Mouse (Mus musculus): Measurements from ENCODE around the gene Htt. TPM values are rescaled to one million over a fixed set of nuclear protein-coding genes. Genes with fewer than 3 reads are reported as not detected.
"Not testable (repeated sequence)": the region's sequence is repeated elsewhere in the genome, so short reads cannot be mapped to it uniquely, and the experiment has no call there.

Gene Htt
- polyA plus RNA-seq, 1 experiment from 2014 or later = 28.5 TPM

DNA sequence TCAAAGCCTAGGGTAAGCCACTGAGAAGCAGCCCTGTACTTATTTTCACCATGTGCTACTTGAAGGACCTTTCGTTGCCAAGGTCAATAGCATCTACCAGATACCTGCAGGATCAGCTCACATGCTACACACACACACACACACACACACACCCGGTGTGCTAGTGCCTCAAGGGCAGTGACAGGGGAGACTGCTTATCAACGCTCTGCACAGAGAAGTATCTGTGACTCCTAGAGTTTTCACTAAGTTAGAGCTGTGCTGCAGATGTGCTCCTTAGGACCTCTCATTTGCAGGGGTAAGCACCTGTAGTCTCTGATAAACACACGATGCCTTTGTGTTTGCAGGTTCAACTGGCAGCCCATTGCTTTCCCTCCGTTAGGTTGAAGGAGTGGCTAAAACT is 103.8 kb downstream of the Htt start:
- no peak overlapping the region for H3K4me2 ChIP-seq (ENCODE audit: low read depth, low read length)
- no peaks in the 10 kb centered on the region for H3K27me3 ChIP-seq (ENCODE audit: control insufficient read depth, insufficient read depth, low read length)
- no peak overlapping the region for H3K9ac ChIP-seq (replicated peaks; ENCODE audit: low read depth, low read length)
- ATAC-seq (ENCODE audit: low read depth) = no peak
- H3K4me3 ChIP-seq (ENCODE audit: low read depth, low read length) = no peak overlapping the region
- no peaks in the 10 kb centered on the region for H3K4me1 ChIP-seq (ENCODE audit: control insufficient read depth, insufficient read depth, low read length)
- H3K27ac ChIP-seq (ENCODE audit: low read depth, low read length) = no peak overlapping the region
- WGBS = 97% methylated on average over 5 of the region's 5 CpGs
- no peaks in the 10 kb centered on the region for H3K9me3 ChIP-seq (ENCODE audit: control insufficient read depth, low read length)
- peaks cover 28% of the 10 kb centered on the region for H3K36me3 ChIP-seq (ENCODE audit: control insufficient read depth, insufficient read depth, low read length)

DNA sequence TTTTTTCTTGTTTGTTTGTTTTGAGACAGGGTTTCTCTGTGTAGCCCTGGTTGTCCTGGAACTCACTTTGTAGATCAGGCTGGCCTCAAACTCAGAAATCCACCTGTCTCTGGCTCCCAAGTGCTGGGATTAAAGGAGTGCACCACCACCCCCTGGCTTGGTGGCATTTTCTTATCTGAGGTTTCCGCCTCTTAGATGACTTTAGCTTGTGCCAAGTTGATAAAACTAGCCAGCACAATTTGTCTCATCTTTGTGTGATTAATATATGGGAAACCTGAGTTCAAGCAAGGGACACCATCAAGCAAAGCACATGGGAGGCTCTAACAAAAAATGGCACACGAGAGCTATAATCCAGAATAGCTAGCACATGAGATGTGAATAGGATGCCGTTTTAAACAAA is 118.8 kb downstream of the Htt start:
- H3K36me3 ChIP-seq (ENCODE audit: control insufficient read depth, insufficient read depth, low read length) = peaks cover 59% of the 10 kb centered on the region
- not testable (repeated sequence) for H3K27ac ChIP-seq (ENCODE audit: low read depth, low read length); H3K27me3 ChIP-seq (ENCODE audit: control insufficient read depth, insufficient read depth, low read length); H3K4me3 ChIP-seq (ENCODE audit: low read depth, low read length); H3K9me3 ChIP-seq (ENCODE audit: control insufficient read depth, low read length); H3K4me1 ChIP-seq (ENCODE audit: control insufficient read depth, insufficient read depth, low read length); H3K9ac ChIP-seq (replicated peaks; ENCODE audit: low read depth, low read length); ATAC-seq (ENCODE audit: low read depth); H3K4me2 ChIP-seq (ENCODE audit: low read depth, low read length)
- 98% methylated on average over 3 of the region's 3 CpGs for whole genome bisulfite sequencing

DNA sequence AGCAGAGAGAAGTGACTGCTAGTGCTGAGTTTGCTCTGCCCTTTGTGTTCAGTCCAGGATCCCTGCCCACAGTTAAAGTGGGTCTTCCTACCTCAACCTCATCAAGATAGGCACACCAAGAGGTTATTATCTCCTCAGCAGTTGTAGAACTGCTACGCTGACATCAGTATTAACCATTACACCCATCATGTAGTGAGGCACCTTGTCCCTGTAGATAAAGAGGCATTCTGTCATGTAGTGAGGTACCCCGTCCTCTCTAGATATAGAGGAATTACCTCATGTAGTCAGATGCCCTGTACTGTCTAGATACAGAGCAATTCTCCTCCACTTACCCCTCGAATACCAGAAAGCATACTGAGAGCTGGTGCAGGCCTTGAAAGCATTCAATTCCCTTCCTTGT is 119.5 kb downstream of the Htt start:
- no peak overlapping the region for H3K4me3 ChIP-seq (ENCODE audit: low read depth, low read length)
- ATAC-seq (ENCODE audit: low read depth) = no peak
- H3K4me2 ChIP-seq (ENCODE audit: low read depth, low read length) = no peak overlapping the region
- H3K4me1 ChIP-seq (ENCODE audit: control insufficient read depth, insufficient read depth, low read length) = no peaks in the 10 kb centered on the region
- no peaks in the 10 kb centered on the region for H3K9me3 ChIP-seq (ENCODE audit: control insufficient read depth, low read length)
- 92% methylated on average over 3 of the region's 3 CpGs for WGBS
- no peak overlapping the region for H3K27ac ChIP-seq (ENCODE audit: low read depth, low read length)
- H3K36me3 ChIP-seq (ENCODE audit: control insufficient read depth, insufficient read depth, low read length) = peaks cover 55% of the 10 kb centered on the region
- no peak overlapping the region for H3K9ac ChIP-seq (replicated peaks; ENCODE audit: low read depth, low read length)
- H3K27me3 ChIP-seq (ENCODE audit: control insufficient read depth, insufficient read depth, low read length) = no peaks in the 10 kb centered on the region

DNA sequence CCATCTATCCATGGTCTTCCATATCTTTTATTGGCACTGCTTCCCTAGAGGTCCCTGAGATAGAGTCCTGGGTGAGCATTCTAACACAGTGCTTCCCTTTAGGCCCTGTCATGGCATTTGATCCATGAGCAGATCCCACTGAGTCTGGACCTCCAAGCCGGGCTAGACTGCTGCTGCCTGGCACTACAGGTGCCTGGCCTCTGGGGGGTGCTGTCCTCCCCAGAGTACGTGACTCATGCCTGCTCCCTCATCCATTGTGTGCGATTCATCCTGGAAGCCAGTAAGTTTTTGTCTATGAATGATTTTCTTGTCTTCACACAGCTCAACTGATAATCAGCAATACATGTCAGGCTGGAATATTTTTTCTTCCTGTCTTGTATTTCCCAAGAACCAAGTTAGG is 123.7 kb downstream of the Htt start:
- H3K9ac ChIP-seq (replicated peaks; ENCODE audit: low read depth, low read length) = no peak overlapping the region
- no peak for ATAC-seq (ENCODE audit: low read depth)

DNA sequence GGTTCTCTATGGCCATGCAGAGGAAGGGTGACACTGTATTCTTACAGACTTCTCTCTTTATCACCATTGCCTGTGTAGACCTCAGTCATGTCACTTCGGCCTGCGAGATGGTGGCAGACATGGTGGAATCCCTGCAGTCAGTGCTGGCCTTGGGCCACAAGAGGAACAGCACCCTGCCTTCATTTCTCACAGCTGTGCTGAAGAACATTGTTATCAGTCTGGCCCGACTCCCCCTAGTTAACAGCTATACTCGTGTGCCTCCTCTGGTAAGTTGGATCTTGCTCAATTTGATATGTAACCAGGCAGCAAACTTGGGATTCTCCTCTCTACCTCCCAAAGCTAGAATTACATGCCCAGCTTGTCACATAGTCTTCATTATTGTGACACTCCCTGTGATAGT is 127.7 kb downstream of the Htt start:
- Histone ChIP-seq H3K4me1 (ENCODE audit: control insufficient read depth, insufficient read depth, low read length) (no peaks in the 10 kb centered on the region), H3K9me3 (ENCODE audit: control insufficient read depth, low read length) (no peaks in the 10 kb centered on the region), H3K27ac (ENCODE audit: low read depth, low read length) (no peak overlapping the region), H3K9ac (replicated peaks; ENCODE audit: low read depth, low read length) (no peak overlapping the region), H3K4me3 (ENCODE audit: low read depth, low read length) (no peak overlapping the region), H3K4me2 (ENCODE audit: low read depth, low read length) (no peak overlapping the region), H3K27me3 (ENCODE audit: control insufficient read depth, insufficient read depth, low read length) (no peaks in the 10 kb centered on the region), H3K36me3 (ENCODE audit: control insufficient read depth, insufficient read depth, low read length) (peaks cover 52% of the 10 kb centered on the region)
- ATAC-seq (ENCODE audit: low read depth) = no peak
- 96% methylated on average over 4 of the region's 4 CpGs for WGBS

More for the DNA sequence above, 123.7 kb downstream of the Htt start:
- Histone ChIP-seq H3K9me3 (ENCODE audit: control insufficient read depth, low read length) (no peaks in the 10 kb centered on the region), H3K27ac (ENCODE audit: low read depth, low read length) (no peak overlapping the region), H3K4me3 (ENCODE audit: low read depth, low read length) (no peak overlapping the region), H3K36me3 (ENCODE audit: control insufficient read depth, insufficient read depth, low read length) (peaks cover 43% of the 10 kb centered on the region), H3K4me1 (ENCODE audit: control insufficient read depth, insufficient read depth, low read length) (no peaks in the 10 kb centered on the region), H3K4me2 (ENCODE audit: low read depth, low read length) (no peak overlapping the region), H3K27me3 (ENCODE audit: control insufficient read depth, insufficient read depth, low read length) (no peaks in the 10 kb centered on the region)
- 89% methylated on average over 3 of the region's 3 CpGs for WGBS

DNA sequence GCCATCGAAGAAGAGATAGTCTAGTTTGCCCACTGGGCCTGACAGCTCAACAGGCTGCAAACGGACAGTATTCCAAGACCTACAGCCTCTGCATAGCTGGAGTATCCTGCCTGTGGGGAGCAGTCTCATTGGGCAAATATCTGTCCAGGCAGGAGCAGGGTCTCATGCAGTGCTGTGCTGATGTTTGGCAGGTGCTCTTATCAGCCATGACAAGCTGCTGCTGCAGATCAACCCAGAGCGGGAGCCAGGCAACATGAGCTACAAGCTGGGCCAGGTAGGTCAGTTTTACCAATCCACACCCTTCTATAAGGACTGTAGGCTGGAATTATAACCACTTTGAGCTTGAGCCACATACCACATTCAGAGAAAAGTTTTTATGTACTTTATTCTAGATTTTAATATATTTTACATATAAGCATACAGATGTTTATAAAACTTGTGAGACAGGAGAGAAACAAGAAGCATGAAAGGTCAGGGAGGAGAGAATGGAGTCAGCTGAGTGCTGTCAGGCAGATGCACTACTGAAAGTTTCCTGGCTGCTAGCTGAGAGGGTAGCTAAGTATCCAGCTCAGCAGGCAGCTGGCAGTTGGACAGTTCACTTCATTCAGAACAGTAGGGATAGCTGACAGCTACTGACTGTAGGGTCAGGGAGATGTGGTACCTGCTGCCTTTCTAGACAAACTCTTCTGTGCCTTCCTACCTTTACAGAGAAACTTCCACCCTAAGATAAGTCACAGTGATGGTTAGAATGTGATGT is 135.3 kb downstream of the Htt start:
- H3K4me3 ChIP-seq (ENCODE audit: low read depth, low read length) = no peak overlapping the region
- H3K27me3 ChIP-seq (ENCODE audit: control insufficient read depth, insufficient read depth, low read length) = no peaks in the 10 kb centered on the region
- no peak overlapping the region for H3K27ac ChIP-seq (ENCODE audit: low read depth, low read length)
- ATAC-seq (ENCODE audit: low read depth) = no peak
- no peaks in the 10 kb centered on the region for H3K9me3 ChIP-seq (ENCODE audit: control insufficient read depth, low read length)
- WGBS = 94% methylated on average over 3 of the region's 3 CpGs
- no peaks in the 10 kb centered on the region for H3K4me1 ChIP-seq (ENCODE audit: control insufficient read depth, insufficient read depth, low read length)
- H3K36me3 ChIP-seq (ENCODE audit: control insufficient read depth, insufficient read depth, low read length) = peaks cover 70% of the 10 kb centered on the region
- H3K4me2 ChIP-seq (ENCODE audit: low read depth, low read length) = no peak overlapping the region
- H3K9ac ChIP-seq (replicated peaks; ENCODE audit: low read depth, low read length) = no peak overlapping the region

DNA sequence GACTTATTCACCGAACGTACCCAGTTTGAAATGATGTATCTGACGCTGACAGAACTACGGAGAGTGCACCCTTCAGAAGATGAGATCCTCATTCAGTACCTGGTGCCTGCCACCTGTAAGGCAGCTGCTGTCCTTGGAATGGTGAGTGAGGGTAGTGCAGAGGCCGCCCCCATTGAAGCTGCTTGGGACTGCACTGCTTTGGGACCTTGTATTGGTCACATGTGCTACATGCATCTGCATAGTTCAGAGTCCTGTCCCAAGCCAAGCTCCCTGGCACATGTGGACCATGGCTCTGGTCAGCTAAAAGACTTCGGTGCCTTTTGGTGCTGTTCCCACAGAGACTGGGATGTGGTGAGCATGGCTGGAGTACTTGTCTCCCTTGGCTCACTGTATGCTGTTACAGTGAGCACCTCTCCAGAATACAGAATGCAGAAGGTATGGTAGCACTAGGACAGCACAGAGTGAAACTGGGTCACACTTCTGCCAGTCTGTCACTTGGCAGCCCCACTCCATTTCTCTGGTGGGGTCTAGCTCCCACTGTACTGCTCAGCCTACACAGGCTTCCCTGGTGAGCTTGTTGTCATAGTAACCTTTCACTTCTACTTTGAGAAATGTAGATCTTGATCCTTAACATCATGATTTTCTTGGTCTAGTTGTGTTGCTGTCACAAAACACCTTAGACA is 138.4 kb downstream of the Htt start:
- H3K27me3 ChIP-seq (ENCODE audit: control insufficient read depth, insufficient read depth, low read length) = no peaks in the 10 kb centered on the region
- no peak overlapping the region for H3K4me2 ChIP-seq (ENCODE audit: low read depth, low read length)
- H3K9ac ChIP-seq (replicated peaks; ENCODE audit: low read depth, low read length) = no peak overlapping the region
- no peak overlapping the region for H3K27ac ChIP-seq (ENCODE audit: low read depth, low read length)
- no peaks in the 10 kb centered on the region for H3K4me1 ChIP-seq (ENCODE audit: control insufficient read depth, insufficient read depth, low read length)
- 96% methylated on average over 6 of the region's 6 CpGs for WGBS
- H3K36me3 ChIP-seq (ENCODE audit: control insufficient read depth, insufficient read depth, low read length) = peaks cover 66% of the 10 kb centered on the region
- ATAC-seq (ENCODE audit: low read depth) = no peak
- H3K9me3 ChIP-seq (ENCODE audit: control insufficient read depth, low read length) = no peaks in the 10 kb centered on the region
- H3K4me3 ChIP-seq (ENCODE audit: low read depth, low read length) = no peak overlapping the region

DNA sequence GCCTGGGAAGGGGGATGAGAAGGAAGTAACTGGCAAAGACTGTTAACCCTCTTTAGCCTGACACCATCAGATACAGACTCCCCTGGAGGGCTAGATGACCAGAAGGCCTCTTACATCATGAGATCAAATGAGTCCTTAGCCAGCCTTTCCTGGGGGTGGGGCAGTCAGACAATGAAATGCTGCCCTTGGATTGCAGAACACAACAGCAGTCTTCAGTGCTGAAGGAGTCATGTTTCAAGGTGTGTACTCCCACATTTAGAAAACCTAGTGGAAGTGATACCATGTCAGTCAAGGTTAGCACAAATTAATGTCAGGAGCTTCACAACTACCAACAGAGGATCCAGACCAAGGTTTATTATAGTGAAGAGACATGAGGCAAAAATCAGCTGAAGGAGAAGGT is 140.8 kb downstream of the Htt start:
- H3K4me2 ChIP-seq (ENCODE audit: low read depth, low read length) = no peak overlapping the region
- peaks cover 69% of the 10 kb centered on the region for H3K36me3 ChIP-seq (ENCODE audit: control insufficient read depth, insufficient read depth, low read length)
- no peak overlapping the region for H3K9ac ChIP-seq (replicated peaks; ENCODE audit: low read depth, low read length)
- ATAC-seq (ENCODE audit: low read depth) = no peak
- no peaks in the 10 kb centered on the region for H3K27me3 ChIP-seq (ENCODE audit: control insufficient read depth, insufficient read depth, low read length)
- no peaks in the 10 kb centered on the region for H3K4me1 ChIP-seq (ENCODE audit: control insufficient read depth, insufficient read depth, low read length)
- H3K27ac ChIP-seq (ENCODE audit: low read depth, low read length) = no peak overlapping the region
- H3K4me3 ChIP-seq (ENCODE audit: low read depth, low read length) = no peak overlapping the region
- H3K9me3 ChIP-seq (ENCODE audit: control insufficient read depth, low read length) = no peaks in the 10 kb centered on the region

DNA sequence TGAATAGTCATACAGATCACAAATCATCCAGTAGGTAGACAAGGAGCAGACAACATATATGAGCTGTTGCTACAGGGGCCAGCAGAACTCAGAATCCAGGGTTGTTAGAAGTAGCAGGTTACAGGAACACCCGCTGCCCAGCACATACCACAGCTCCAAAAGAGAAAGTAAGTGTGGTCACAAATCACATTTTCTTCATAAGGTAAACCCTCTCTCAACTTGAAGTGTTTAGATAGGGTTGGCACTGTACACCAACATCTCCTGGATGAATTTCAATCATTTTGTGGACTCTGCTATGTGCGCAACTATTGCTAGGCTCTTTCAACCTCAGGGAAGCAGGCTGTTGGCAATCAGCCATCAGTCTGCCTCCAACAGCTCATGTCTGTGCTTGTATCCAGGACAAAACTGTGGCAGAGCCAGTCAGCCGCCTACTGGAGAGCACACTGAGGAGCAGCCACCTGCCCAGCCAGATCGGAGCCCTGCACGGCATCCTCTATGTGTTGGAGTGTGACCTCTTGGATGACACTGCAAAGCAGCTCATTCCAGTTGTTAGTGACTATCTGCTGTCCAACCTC is 141.4 kb downstream of the Htt start:
- no peaks in the 10 kb centered on the region for H3K4me1 ChIP-seq (ENCODE audit: control insufficient read depth, insufficient read depth, low read length)
- no peak overlapping the region for H3K4me2 ChIP-seq (ENCODE audit: low read depth, low read length)
- H3K27me3 ChIP-seq (ENCODE audit: control insufficient read depth, insufficient read depth, low read length) = no peaks in the 10 kb centered on the region
- no peak overlapping the region for H3K9ac ChIP-seq (replicated peaks; ENCODE audit: low read depth, low read length)
- no peak overlapping the region for H3K4me3 ChIP-seq (ENCODE audit: low read depth, low read length)
- no peak overlapping the region for H3K27ac ChIP-seq (ENCODE audit: low read depth, low read length)
- H3K9me3 ChIP-seq (ENCODE audit: control insufficient read depth, low read length) = no peaks in the 10 kb centered on the region
- no peak for ATAC-seq (ENCODE audit: low read depth)
- 71% methylated on average over 5 of the region's 5 CpGs for WGBS
- peaks cover 68% of the 10 kb centered on the region for H3K36me3 ChIP-seq (ENCODE audit: control insufficient read depth, insufficient read depth, low read length)
